Mouse (Mus musculus) limb, embryonic 14.5 days (tissue): ENCODE measurements around the gene Grin2c. TPM values are rescaled to one million over a fixed set of nuclear protein-coding genes. Genes with fewer than 3 reads are reported as not detected.

Experiments used
- ATAC-seq: fragments of 200-750 bp; cut with Nextera tagmentation; 2 replicates; pipeline ENCODE4 v1.8.0; 2017; ENCODE audit warnings: low read depth, moderate number of reproducible peaks, moderate TSS enrichment; ENCODE audit not compliant: low FRiP score
- DNase-seq: peaks from one replicate; pipeline ENCODE4 v3.0.0-alpha.2; 2015; ENCODE audit warnings: low spot score
- H3K27ac ChIP-seq: fragments of 300-500 bp; sonication (generic); replicated peaks from 2 replicates; pipeline ENCODE4 v1.5.1; 2014; ENCODE audit warnings: low read depth, mild to moderate bottlenecking, low read length, moderate library complexity, mixed read lengths
- H3K27me3 ChIP-seq: fragments of 300-500 bp; sonication (generic); 2 replicates; pipeline ENCODE4 v1.6.1; 2014; ENCODE audit warnings: low read length, mixed read lengths; ENCODE audit not compliant: control insufficient read depth, insufficient read depth
- H3K36me3 ChIP-seq: fragments of 300-500 bp; sonication (generic); 2 replicates; pipeline ENCODE4 v1.6.1; 2014; ENCODE audit warnings: mild to moderate bottlenecking, low read length, moderate library complexity, mixed read lengths; ENCODE audit not compliant: control insufficient read depth, insufficient read depth
- H3K4me1 ChIP-seq: fragments of 300-500 bp; sonication (generic); 2 replicates; pipeline ENCODE4 v1.6.1; 2014; ENCODE audit warnings: antibody characterized with exemption, low read length, mixed read lengths; ENCODE audit not compliant: control insufficient read depth, insufficient read depth
- H3K4me2 ChIP-seq: fragments of 300-500 bp; sonication (generic); replicated peaks from 2 replicates; pipeline ENCODE4 v1.6.1; 2014; ENCODE audit warnings: low read depth, mild to moderate bottlenecking, low read length, moderate library complexity; ENCODE audit not compliant: severe bottlenecking
- H3K4me3 ChIP-seq: fragments of 300-500 bp; sonication (generic); replicated peaks from 2 replicates; pipeline ENCODE4 v1.5.1; 2014; ENCODE audit warnings: low read length
- H3K9ac ChIP-seq: fragments of 300-500 bp; sonication (generic); 2 replicates; pipeline ENCODE4 v1.6.1; 2014; ENCODE audit warnings: mild to moderate bottlenecking, low read depth, low read length, moderate library complexity; ENCODE audit not compliant: severe bottlenecking
- H3K9me3 ChIP-seq: fragments of 300-500 bp; sonication (generic); 2 replicates; pipeline ENCODE4 v1.6.1; 2016; ENCODE audit warnings: low read length; ENCODE audit not compliant: control insufficient read depth
- POLR2A ChIP-seq: fragments of 200-500 bp; IDR thresholded peaks from 2 replicates; pipeline ENCODE4 v1.8.0; 2012; ENCODE audit warnings: inconsistent platforms, mild to moderate bottlenecking, moderate library complexity, borderline replicate concordance; ENCODE audit not compliant: insufficient read depth, insufficient read length; ENCODE audit errors: extremely low read depth
- WGBS: fragments of 180-500 bp; shearing (Covaris S2); extraction: QIAGEN DNeasy Blood & Tissue Kit; methylation state at CpG from one replicate; pipeline ENCODE4 v1.1.7; 2014; 5-methylcytosine and 5-hydroxymethylcytosine counted together
- polyA plus RNA-seq, 2 experiments: library from polyadenylated mRNA; depleted of rRNA in 1 of 2; stranded (reverse) in 1 of 2; unstranded in 1 of 2; fragments of >200 nt; fragmentation: Nextera tagmentation in 1 of 2; extraction: Ambion mirVana in 1 of 2; gene quantifications; 2 replicates each; pipeline versions ENCODE4 v1.2.1 to v1.2.3; 2012 to 2014

Gene Grin2c
- polyA plus RNA-seq, 2 experiments, result 0.21 TPM; not detected in 1

- Histone ChIP-seq H3K9ac (no peak overlapping the region), H3K27me3 (peaks cover 41% of the 10 kb centered on the region), H3K4me2 (no peak overlapping the region), H3K36me3 (peaks cover 17% of the 10 kb centered on the region), H3K4me3 (no peak overlapping the region), H3K9me3 (no peaks in the 10 kb centered on the region), H3K4me1 (peaks cover 10% of the 10 kb centered on the region), H3K27ac (no peak overlapping the region)
- TF ChIP-seq POLR2A, result no peak
- DNase-seq, result no peak
- ATAC-seq, result no peak
- 91% methylated on average over 26 of the region's 27 CpGs for WGBS
These were observed 2.5 kb upstream of the Grin2c start for GRCm38 (mm10) chr11:115269330-115270066.

- 84% methylated on average over 11 of the region's 11 CpGs for WGBS
- TF ChIP-seq POLR2A, result no peak
These were observed 915 bp upstream of the Grin2c start for GRCm38 (mm10) chr11:115267958-115268357.

GRCm38 (mm10) chr11:115266400-115266778, 654 bp downstream of the Grin2c start:
- no peak for TF ChIP-seq POLR2A
- Histone ChIP-seq H3K4me2 (peak overlapping the region; percentile 64), H3K27ac (no peak overlapping the region), H3K9me3 (no peaks in the 10 kb centered on the region), H3K4me1 (peaks cover 10% of the 10 kb centered on the region), H3K36me3 (peaks cover 11% of the 10 kb centered on the region), H3K27me3 (peaks cover 73% of the 10 kb centered on the region), H3K9ac (0 out of 2 replicates have a peak overlapping the region, but pooled peaks have one; percentile 38), H3K4me3 (peak overlapping the region; percentile 38)
- WGBS, result 1% methylated on average over 21 of the region's 22 CpGs
- ATAC-seq (no peak), DNase-seq (no peak)

More at GRCm38 (mm10) chr11:115267958-115268357, 915 bp upstream of the Grin2c start:
- H3K9me3 ChIP-seq, result no peaks in the 10 kb centered on the region
- peaks cover 10% of the 10 kb centered on the region for H3K4me1 ChIP-seq
- H3K27me3 ChIP-seq, result peaks cover 57% of the 10 kb centered on the region
- no peak for DNase-seq
- no peak overlapping the region for H3K4me2 ChIP-seq
- no peak for ATAC-seq
- H3K36me3 ChIP-seq, result peaks cover 17% of the 10 kb centered on the region
- H3K27ac ChIP-seq, result no peak overlapping the region
- H3K4me3 ChIP-seq, result no peak overlapping the region
- no peak overlapping the region for H3K9ac ChIP-seq

GRCm38 (mm10) chr11:115265771-115266399, 1.2 kb downstream of the Grin2c start:
- Histone ChIP-seq H3K9me3 (no peaks in the 10 kb centered on the region), H3K27ac (no peak overlapping the region), H3K36me3 (peaks cover 11% of the 10 kb centered on the region), H3K9ac (no peak overlapping the region), H3K4me1 (peaks cover 10% of the 10 kb centered on the region), H3K4me2 (no peak overlapping the region), H3K4me3 (0 out of 2 replicates have a peak overlapping the region, but pooled peaks have one; percentile 38), H3K27me3 (peaks cover 77% of the 10 kb centered on the region)
- TF ChIP-seq POLR2A, result no peak
- DNase-seq (no peak), ATAC-seq (no peak)
- 5% methylated on average over 20 of the region's 20 CpGs for WGBS

- Histone ChIP-seq H3K4me3 (peak overlapping the region; percentile 20), H3K36me3 (peaks cover 11% of the 10 kb centered on the region), H3K4me2 (peak overlapping the region; percentile 31), H3K9me3 (no peaks in the 10 kb centered on the region), H3K27me3 (peaks cover 85% of the 10 kb centered on the region), H3K4me1 (peaks cover 10% of the 10 kb centered on the region), H3K27ac (no peak overlapping the region), H3K9ac (no peak overlapping the region)
- WGBS, result 7% methylated on average over 39 of the region's 39 CpGs
- ATAC-seq (no peak), DNase-seq (no peak)
- no peak for TF ChIP-seq POLR2A
These were observed 2.0 kb downstream of the Grin2c start for GRCm38 (mm10) chr11:115264862-115265668.
